Mouse (Mus musculus): ENCODE measurements around the gene B3gnt9.
"Not testable (repeated sequence)": the region's sequence is repeated elsewhere in the genome, so short reads cannot be mapped to it uniquely, and the experiment has no call there.

The B3gnt9 gene

DNA sequence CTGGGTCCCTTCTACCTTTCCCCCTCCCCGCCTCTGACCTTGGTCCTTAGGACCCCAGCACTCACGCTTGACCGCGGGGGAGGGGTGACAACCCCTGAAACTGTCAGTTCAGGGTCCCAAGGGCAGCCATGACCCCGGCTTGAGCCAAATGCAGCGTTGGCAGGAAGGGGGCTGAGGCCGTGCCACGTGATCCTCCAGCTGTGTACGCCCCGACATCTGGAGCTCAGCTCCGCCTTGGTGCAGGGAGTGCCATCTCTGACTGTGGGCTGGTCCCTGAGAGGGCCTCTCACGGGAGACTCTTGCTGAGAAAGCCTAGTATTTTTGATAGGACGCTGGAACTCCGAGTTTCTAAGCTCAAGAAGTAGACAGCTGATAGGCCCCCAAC lies at the start of gene B3gnt9:
Gene B3gnt9, minus strand, starts transcription at position 188 of the 385 bp plus-strand sequence.
- DNase-seq, result peak; percentile 75

DNA sequence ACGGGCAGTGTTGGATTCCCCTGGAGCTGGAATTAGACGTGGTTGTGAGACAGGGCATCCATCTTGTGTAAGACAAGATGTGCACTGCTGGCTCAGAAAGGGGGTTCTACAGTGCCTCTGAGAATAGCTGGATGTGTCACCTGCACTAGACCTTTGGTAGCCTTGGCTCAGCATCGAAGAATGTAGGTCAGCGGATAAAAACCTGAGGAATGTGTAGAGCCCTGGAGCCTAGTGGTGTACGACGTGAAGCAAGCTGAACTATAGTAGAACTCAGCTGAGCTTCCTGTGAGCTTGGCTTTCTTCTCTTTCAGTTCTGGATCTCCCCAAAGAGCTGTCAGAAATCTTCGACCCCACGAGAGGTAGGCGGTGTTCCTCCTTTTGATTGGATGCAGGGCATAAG lies 48.9 kb upstream of the B3gnt9 start:
- peak in 1 of 2 experiments; percentile 34 for DNase-seq

DNA sequence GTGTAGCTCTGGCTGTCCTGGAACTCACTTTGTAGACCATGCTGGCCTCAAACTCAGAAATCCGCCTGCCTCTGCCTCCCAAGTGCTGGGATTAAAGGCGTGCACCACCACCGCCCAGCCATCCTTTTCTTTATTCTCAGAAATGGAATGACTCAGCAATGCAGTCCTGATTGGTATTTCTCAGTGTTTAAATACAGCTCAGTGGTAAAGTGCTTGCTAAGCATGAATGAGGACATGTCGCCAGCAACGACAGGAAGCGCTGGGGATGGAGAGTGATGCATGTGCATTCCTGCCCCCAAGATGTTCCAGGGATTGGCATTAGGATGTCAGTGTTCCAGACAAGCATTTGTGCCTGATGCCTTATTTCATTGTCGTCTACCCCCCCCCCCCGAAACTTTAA lies 48.4 kb upstream of the B3gnt9 start:
- DNase-seq, result no peak

DNA sequence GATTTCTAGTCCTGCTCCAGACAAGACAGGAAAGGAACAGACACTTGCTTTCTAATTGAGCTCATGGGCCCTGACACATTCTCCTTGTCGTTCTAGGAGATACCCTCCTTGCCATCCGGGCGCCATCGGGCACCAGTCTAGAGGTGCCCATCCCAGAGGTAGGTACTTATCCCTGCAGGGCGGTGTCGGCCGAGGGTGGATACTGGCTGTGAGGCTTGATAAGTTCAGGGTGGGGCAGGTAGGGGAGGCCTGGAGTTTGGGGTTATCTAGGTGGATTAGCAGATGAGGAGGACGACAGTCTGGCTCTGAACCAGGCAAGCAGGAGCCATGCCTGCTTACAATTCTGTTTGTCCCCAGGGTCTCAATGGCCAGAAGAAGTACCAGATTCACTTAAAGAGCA lies 45.0 kb upstream of the B3gnt9 start:
- no peak for DNase-seq

DNA sequence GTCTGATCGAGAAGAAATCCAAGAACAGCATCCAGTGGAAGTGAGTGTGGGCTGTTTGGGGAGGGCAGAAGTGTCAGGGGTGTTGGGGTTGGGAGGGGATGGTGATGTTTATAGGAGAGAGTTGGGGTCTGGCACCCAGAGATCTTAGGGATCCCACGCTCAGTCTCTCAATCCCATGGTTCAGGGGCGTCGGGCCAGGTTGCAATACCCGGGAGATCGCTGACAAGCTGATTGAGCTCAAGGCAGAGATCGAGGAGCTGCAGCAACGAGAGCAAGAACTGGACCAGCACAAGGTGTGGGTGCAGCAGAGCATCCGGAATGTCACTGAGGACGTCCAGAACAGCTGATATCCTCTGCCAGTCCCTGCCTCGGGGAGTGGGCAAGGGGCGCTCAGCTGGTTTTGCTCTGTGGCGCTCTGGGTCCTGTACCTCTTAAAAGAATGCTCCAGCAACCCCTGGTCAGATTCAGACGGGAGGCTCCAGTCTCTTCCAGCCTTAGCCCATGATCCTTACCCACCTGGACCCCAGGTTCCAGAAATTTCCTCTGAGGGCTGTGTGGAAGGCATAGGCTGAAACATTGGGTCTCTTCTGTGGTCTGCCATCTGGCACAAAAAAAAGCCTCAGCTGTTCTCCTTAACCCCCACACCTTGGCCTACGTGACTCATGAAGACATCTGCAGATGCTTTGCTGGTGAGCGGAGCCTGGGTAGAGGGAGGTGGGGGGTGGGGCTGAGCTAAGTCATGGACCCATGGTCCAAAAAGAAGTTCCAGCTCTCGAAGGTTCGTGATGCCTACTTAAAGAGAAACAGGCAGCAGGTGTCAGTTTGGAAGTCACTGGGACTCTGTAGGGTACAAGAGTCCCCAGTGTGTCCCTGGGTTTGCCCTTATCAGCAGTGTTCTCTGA lies 43.6 kb upstream of the B3gnt9 start:
- DNase-seq, result no peak

DNA sequence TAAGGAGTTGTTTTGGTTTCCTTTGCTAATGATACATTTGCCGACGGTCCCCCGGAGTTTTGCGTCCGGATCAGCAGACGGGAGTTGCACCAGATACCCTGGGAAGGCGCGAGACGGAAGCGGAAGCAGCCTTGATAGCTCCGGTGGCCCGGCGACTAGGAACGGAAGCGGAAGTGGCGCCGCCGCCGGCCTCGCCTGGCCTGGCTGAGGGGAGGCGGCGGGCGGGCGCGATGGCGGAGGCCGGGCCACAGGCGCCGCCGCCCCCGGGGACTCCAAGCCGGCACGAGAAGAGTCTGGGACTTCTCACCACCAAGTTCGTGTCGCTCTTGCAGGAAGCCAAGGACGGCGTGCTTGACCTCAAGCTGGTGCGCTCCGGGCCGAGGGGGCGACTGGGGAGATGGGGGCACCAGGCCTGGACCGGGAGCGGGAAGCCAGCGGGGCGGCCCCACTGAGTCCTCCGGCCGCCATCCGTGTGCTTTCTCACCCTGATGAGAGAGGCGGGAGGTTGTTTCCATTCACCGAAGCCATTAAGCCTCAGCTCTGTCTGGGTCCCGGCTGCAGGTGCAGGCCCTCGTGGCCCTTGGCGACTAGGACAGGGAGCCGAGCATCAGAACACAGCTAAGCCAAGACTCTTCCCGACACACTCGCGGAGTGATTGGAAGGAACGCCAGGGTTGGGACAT lies 42.7 kb upstream of the B3gnt9 start, which contains the start of gene E2f4:
Gene E2f4, plus strand, starts transcription at position 153 of the 682 bp plus-strand sequence.
- peak; percentile 93 to 95 for DNase-seq

DNA sequence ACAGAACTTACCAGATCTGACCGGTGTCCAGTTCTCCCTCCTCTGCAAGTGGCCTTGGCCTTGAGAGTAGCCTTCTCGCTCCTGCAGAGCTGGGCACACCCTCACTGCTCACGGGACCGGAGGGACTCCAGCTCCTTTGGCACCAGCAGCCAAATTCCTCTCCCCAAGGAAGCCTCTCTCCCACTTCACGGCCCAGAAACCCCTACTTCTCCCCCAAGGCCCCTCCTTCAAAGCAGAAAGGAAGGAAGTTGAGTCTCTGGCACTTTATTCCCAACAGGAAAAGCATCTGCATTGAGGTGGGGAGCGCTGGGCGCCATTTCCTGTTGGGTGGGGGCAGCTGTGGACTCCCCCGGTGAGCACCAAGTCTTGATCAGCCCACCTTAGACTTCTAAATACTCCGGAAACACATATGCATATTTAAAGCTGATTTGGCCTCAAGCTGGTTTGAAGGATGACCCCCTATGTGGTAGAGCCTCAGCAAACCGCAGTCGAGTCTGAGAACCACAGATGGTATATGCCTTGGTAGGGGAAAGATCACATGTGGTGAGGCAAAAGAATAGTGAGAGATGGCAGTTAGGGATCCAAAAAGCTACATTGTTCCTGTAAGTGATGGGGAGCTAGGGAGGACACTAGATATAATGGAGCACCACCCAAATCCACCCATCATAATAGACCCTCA lies 41.1 kb upstream of the B3gnt9 start, which contains the start of gene Exoc3l:
Gene Exoc3l, minus strand, starts transcription at position 207 of the 679 bp plus-strand sequence.
- peak; percentile 40 to 45 for DNase-seq

DNA sequence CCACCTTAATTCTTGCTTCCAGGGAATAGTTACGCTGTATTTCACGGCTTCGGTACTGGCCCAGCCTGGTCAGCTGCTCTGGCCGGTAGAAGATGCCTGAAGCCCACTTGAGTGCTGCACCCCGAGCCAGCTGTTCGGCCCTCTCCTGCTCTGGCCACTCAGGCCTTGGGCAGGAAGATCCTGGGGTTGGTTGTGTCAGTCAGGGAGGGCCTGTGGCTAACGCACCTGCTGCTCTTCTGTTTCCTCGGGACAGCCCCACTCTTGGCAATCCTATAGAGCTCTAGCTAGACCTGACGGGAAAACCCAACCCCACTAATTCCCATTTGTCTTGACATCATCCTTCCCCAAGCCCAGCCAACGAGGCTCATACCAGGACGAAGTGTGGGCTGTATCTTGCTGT lies 40.3 kb upstream of the B3gnt9 start:
- no peak for DNase-seq

DNA sequence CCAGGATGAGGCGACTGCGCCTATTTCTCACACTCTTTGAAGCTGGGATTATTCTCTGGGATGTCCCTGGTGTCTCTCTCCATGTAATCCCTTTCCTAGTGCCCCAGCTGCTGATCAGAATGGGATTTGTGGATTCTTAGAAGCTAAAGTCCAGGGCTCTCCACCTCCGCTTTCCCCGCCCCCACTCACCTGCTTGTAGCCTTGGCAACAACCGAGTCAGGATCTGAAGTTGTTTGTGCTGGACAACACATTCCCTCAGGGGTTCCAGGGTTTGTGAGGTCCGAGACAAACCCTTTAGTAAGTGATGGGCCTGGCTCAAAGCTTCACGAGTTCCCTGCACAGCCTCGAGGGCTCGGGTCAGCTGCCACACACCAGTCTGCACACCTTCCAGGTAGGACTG lies 39.8 kb upstream of the B3gnt9 start:
- DNase-seq, result peak in 1 of 2 experiments; percentile 45

DNA sequence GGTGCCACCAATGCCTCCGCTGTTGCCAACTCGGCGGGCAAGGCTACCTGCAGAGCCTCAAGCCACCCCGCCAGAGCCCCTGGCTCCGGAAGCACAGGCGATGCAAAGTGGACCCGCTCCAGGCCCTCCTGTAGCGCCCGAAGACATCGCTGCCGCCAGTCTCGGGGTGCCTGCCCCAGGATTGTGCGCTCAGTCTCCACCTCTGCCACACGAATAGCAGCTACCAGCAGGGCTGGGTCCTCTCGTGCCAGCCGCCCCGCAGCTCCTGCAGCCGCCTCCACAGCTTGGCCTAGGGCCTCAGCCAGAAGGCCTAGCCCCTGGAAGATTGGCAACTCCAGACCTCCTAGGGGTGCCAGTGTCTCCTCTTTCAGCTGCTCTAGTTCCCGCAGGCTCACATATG lies 38.5 kb upstream of the B3gnt9 start:
- no peak for DNase-seq

DNA sequence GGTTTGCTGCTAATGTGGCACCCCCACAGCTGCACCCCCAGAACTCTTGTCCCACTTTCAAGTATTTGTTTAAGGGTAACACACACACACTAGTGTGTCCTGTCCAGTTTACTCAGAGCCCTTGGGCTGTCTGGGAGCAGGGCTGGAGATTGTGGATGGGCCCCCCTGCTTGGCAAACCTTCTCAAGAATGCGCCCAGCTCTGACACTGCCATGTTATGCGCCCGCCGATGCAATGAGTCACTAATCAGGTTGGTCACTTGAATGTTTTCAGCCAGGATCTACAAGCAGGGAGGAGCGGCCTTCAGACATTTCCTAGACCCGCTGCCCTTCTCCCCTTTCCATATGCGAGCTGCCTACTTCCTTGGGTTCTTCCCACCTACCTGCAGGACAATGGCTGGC lies 37.5 kb upstream of the B3gnt9 start:
- DNase-seq, result no peak

DNA sequence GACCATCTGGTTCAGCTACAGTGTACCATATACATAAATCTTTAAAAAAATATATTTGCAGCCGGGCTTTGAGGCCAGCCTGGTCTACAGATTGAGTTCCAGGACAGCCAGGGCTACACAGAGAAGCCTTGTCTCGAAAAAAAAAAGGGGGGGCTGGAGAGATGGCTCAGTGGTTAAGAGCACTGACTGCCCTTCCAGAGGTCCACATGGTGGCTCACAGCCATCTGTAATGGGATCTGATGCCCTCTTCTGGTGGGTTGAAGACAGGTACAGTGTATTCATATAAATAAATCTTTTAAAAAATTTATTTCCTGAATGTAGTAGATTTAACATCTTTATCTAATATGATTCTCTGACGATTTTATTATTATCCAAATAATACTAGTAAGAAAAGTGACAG lies 36.8 kb upstream of the B3gnt9 start:
- not testable (repeated sequence) for DNase-seq

DNA sequence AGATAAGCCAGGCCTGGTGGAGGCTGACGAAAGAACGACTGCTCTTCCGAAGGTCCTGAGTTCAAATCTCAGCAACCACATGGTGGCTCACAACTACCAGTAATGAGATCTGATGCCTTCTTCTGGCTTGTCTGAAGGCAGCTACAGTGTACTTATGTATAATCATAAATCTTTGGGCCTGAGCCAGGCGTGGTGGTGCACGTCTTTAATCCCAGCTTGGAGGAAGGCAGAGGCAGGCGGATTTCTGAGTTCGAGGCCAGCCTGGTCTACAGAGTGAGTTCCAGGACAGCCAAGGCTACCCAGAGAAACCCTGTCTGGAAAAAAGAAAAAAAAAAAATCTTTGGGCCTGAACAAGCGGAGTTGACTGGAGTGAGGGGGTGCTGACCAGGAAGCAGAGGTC lies 36.4 kb upstream of the B3gnt9 start:
- not testable (repeated sequence) for DNase-seq

DNA sequence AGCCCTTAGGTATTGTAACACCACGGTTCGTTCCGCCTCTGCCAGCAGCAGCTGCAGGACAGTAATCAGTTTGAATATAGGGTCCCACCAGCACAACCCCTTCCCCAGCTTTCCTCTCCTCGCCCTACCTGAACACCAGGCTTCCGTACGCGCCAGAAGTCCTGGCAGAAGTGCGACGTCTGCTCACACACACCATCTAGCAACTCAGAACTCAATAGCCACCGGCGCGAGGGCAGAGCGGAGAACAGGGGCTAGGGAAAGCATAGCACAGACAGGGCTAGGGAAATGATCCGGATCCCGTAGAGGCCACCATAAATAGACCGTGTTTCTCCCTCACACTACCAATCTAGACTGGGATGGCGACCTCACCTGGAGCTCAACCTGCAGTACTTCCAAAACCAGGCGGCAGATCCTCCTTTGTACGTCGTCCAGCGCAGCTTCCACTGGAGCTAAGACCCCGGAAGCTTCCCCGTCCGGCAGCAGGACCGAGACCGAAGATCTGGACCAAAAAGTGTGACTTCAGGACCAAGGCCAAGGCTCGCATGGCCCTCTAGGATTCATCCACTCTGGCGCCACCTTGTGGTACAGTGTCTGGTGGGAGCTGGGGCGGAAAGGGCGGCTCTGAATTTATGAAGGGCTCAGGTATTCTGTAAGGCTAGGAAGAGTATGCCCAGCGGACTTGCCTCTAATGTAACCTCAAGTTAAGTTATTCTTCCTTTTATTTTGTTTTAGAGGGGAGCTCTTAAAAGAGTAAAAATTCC lies 35.8 kb upstream of the B3gnt9 start:
- peak; percentile 85 to 91 for DNase-seq

DNA sequence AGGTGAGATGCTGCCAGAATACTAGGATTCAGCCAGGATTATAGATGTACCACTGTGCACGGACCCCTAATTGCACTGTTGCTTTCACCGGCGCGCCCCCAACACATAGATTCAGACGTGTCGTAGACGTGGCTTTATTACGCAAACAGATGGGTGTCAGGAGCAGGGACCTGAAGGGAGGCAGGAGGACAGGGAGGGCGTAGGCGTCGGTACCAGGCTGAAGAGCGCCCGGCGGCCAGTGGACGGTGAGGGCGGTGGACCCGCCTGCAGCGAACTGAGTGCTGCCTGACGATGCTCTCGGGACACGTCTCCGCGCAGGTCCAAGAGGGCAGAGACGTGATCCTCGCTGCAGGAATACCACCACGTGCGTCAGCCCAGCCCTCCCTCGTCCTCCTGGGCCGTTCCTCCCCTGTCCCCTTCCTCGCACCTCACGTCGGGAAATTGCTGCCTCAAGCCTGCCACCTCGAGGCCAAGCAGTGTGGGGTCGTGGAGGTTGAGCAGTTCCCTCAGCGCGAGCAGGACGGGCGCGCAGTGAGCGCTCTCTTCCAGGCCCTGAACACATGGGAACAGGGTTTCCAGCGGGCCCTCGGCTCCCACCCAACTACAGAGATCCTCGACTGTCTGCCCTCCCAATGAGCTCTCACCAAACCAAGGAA lies 35.0 kb upstream of the B3gnt9 start, which contains the start of gene 4931428F04Rik:
Gene 4931428F04Rik, minus strand, starts transcription at position 60 of the 656 bp plus-strand sequence.
- DNase-seq, result peak; percentile 37 to 47

DNA sequence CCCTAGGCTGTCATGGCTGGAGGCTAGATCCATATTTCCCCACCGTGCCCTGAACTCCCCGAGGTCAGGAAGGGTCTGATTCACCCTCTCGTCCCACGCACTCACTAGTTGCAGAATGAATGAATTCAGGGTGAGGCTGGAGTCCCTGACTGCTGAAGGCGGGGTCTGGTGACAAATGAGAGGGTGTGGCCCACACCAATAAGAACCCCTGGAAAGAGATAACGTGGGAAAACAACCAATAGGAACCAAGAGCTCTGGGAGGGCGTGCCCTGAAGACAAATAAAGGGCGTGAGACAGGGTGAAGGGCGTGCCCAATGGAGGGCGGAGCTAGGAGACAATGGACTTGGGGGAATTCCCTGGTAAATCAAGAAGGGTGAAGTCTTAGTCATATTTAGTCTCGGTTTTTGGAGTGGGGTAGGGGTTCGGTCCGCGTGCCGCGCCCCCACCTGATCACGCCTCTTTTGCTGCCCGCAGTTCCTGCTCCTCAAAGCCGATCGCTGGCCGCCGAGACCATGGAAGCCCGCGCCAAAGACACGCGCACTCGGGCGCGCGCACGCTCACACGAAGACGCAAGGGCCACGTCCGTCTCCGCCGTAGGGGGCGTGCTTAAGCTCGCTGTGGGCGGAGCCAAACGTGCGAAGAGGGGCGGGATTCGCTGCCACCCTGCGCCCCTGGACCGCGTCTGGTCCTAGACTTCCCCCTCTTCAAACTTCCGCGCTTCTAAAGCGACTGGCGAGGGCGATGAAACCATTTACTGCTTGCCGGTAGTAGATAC lies 34.2 kb upstream of the B3gnt9 start:
- peak; percentile 92 to 94 for DNase-seq

DNA sequence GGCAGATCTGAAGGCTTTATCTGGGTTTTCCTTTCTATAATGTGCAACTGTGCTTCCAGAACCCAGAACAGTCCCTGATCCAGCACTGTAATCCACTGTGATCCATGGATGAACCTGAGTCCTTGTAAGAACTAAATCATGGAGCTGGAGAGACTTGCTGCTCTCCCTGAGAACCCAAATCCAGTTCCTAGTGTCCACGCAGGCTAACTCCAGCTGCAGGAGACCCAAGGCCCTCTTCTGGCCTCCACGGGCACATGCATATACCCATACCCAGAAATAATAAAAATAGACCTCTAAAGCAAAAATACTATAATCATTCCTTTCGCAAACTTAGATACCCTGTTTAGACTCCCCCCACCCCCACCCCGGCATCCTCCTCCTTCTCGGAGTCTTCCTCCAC lies 33.3 kb upstream of the B3gnt9 start:
- no peak for DNase-seq

DNA sequence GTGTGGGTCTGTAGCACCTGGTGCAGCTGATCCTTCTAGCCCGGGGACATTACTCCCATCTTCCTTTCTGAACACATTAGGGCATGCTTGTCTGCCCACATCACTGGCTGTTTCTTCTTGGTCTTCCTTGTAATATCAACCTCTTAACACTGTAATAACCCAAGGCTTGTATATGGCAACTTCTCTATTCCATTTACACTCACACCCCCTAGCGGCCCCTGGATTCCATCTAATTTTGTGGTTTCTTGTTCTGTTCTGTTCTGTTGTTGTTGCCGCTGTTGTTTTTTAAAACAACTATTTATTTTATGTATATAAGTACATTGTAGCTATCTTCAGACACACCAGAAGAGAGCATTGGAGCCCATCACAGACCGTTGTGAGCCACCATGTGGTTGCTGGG lies 32.0 kb upstream of the B3gnt9 start:
- no peak for DNase-seq

DNA sequence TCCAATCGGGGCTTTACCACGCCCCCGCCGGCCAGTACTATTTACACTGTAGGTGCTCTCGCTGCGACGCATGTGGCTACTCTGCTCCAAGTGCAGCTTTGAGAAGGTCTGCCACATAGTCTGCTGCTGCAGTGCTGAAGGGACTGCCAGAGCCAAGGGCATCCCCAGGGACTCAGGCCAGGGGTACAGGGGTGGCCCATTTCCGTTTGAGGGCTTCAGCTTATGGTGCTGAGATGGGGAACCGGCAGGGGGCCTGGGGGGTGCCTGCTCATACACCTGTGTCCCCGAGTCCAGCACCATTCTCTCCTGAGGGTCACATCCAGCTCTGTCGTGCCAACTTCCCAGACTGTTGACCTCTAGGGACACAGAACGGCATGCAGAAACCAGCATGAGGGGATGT lies 30.6 kb upstream of the B3gnt9 start:
- no peak for DNase-seq

DNA sequence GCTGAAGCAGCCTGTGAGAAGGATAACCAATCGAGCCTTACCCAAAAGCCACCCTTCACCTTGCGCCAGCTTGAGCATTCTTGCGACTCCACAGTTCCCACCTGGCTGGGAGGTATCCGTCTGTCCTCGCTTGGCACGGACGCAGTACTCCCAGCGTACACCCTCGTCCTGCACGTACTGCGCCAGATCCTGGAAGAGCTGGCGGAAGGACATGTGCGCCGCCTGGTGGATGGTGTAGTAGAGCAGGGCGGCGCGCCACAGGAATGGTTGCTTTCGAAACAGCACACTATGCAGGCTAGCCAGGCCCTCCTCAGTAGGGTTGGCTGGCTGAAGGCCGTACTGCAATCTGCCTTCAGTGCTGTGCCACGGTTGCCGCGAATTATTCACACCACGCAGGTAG lies 28.1 kb upstream of the B3gnt9 start:
- peak; percentile 65 to 69 for DNase-seq

DNA sequence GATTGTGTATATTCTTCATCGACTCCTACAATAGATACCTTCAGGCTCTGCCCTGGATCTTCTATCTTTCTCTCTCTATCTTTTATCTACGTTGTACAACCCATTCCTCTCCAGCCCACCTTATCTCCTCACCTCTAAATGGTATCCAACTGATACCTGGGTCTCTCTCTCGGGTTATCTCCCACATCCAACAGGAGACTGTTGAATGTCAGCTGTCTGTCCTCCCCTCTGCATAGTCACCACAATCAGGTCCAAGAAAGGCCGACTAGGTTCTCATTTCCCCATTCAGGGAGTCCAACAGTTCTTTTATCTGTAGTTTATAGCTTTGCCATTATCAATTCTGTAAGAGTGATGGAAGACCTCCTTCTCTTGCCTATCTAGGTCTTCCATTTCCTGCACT lies 27.3 kb upstream of the B3gnt9 start:
- DNase-seq, result no peak
